ENCODE assay signal across 23 mouse cellular contexts in genomic region chr1:193102556-193102955, GRCm38 (mm10). TPM values are rescaled to one million over a fixed set of nuclear protein-coding genes. Genes with fewer than 3 reads are reported as not detected.
DNase-seq lines count a peak whose midpoint lies in the region; TF ChIP-seq lines count a peak whose summit lies in the region.
"Had no signal": no experiment of that assay in that cellular context is flagged by ENCODE, and none has a peak within 500 bp of the region (broad histone marks: within the 10 kb centered on the region; RNA-seq: fewer than 3 reads in every experiment).

No protein-coding gene starts in this region.

- TF ChIP-seq POLR2A in cerebellum, adult 2 months (IDR thresholded peaks at IDR 0.05; ENCODE audit: borderline replicate concordance, insufficient read depth, low read length), result no peak

- intact Hi-C loops in left cerebral cortex, adult 2 months (cut with DNase I), result loop anchor here (5.0 kb wide), 1 partner anchor 100 kb away; no protein-coding TSS in a partner anchor

- TF ChIP-seq CTCF in cerebellum, adult 2 months (IDR thresholded peaks at IDR 0.05; ENCODE audit: borderline replicate concordance, insufficient read depth, low read depth, low read length), result no peak
- no peak for TF ChIP-seq CTCF in left cerebral cortex, adult 2 months (IDR thresholded peaks at IDR 0.05)

- WGBS in cerebellum, adult 2 months, result 59% methylated on average over 5 of the region's 5 CpGs

- peak; percentile 35 to 49 for DNase-seq in cerebellum, adult 2 months
- DNase-seq in cerebellum, postnatal 4 days (ENCODE audit: low spot score in 2 of 2), result no peak
- DNase-seq in left cerebral cortex, adult 2 months (ENCODE audit: extremely low spot score in 1 of 2, low spot score in 2 of 2), result no peak
- DNase-seq in left cerebral cortex, adult 9 months (ENCODE audit: low spot score in 2 of 2), result no peak
- DNase-seq in 416B (ENCODE audit: low read depth), result peak; percentile 52
- peak; percentile 28 for DNase-seq in T-cell, adult 2 months (ENCODE audit: low spot score)
- DNase-seq in embryo, embryonic 9.5 days (ENCODE audit: extremely low spot score), result no peak
- DNase-seq in thymus, postnatal 14 days, result no peak
- DNase-seq: adrenal gland, postnatal 10 days; gastrocnemius, adult 2 months; heart, postnatal 4 days; kidney, adult 2 months; kidney, postnatal 10 days; liver, embryonic 13.5 days; lung, adult 2 months; lung, postnatal 14 days; right cerebral cortex, postnatal 14 days had no signal

- H3K4me1 ChIP-seq in cerebellum, adult 2 months (ENCODE audit: control insufficient read depth, insufficient read depth, low read length), result peaks cover 7% of the 10 kb centered on the region
- H3K4me1 ChIP-seq: heart, embryonic 15.5 days; hindbrain, embryonic 15.5 days; limb, embryonic 12.5 days; liver, embryonic 13.5 days; midbrain, embryonic 12.5 days had no signal

- H3K4me3 ChIP-seq in cerebellum, adult 2 months (replicated peaks; ENCODE audit: insufficient read depth, low read depth, low read length), result no peak overlapping the region
- no peak overlapping the region for H3K4me3 ChIP-seq in left cerebral cortex, adult 2 months
- H3K4me3 ChIP-seq: embryonic facial prominence, embryonic 15.5 days; gastrocnemius, adult 2 months; heart, embryonic 15.5 days; hindbrain, embryonic 15.5 days; limb, embryonic 12.5 days; liver, embryonic 13.5 days; midbrain, embryonic 12.5 days had no signal

- H3K27me3 ChIP-seq in cerebellum, adult 2 months (ENCODE audit: control insufficient read depth, insufficient read depth, low read length), result no peaks in the 10 kb centered on the region
- H3K27me3 ChIP-seq: embryonic facial prominence, embryonic 15.5 days; heart, embryonic 15.5 days; hindbrain, embryonic 15.5 days; limb, embryonic 12.5 days; liver, embryonic 13.5 days; midbrain, embryonic 12.5 days; Patski had no signal

- no peak overlapping the region for H3K27ac ChIP-seq in cerebellum, adult 2 months (ENCODE audit: insufficient read depth, low read length)
- H3K27ac ChIP-seq in left cerebral cortex, adult 2 months, result peak overlapping the region; percentile 65
- H3K27ac ChIP-seq: embryonic facial prominence, embryonic 15.5 days; gastrocnemius, adult 2 months; heart, embryonic 15.5 days; hindbrain, embryonic 15.5 days; limb, embryonic 12.5 days; liver, embryonic 13.5 days; midbrain, embryonic 12.5 days had no signal

RNA-seq across cellular contexts. Expression of gene Diexf, which starts 27.5 kb away (rescaled TPM):
- 17.7 and 18.9 TPM in 2 replicates for polyA plus RNA-seq in cerebellum, adult 2 months (2012; rRNA removed)
- 10 to 100 TPM; 20.9 to 25.5 TPM for total RNA-seq in left cerebral cortex, adult 2 months (2021)

RNA-seq across cellular contexts. Expression of gene Irf6, which starts 50.4 kb away (rescaled TPM):
- 0.89 and 2.0 TPM in 2 replicates for polyA plus RNA-seq in cerebellum, adult 2 months (2012; rRNA removed)
- 1 to 10 TPM in 1 of 2 experiments, under 1 TPM in 1; 0.68 to 1.1 TPM for total RNA-seq in left cerebral cortex, adult 2 months (2021)

Comparison
In these comparisons a context has a peak if more than half of its experiments do, and no peak if none do; other contexts are left out.
1. DNase-seq: peak in cerebellum, adult 2 months (2 of 2), 416B (single experiment) and T-cell, adult 2 months (single experiment); none in cerebellum, postnatal 4 days (0 of 2), left cerebral cortex, adult 2 months (0 of 2), left cerebral cortex, adult 9 months (0 of 2), embryo, embryonic 9.5 days (single experiment) and thymus, postnatal 14 days (single experiment).